Mouse (Mus musculus) left cerebral cortex, adult 2 months (tissue): ENCODE data around the gene Ankle2. TPM values are rescaled to one million over a fixed set of nuclear protein-coding genes. Genes with fewer than 3 reads are reported as not detected.
A peak's percentile ranks its signal among the peaks of the same experiment; 100 is the strongest.

ENCODE experiments used
- DNase-seq, 2 experiments: peaks; one replicate each; pipeline ENCODE4 v3.0.0; 2021 to 2022; ENCODE audit warnings: low spot score in 2 of 2, mixed read lengths in 1 of 2; ENCODE audit errors: extremely low spot score in 1 of 2
- H3K27ac ChIP-seq: fragments of 200-600 bp; 2 replicates; pipeline ENCODE4 v1.8.1; 2022
- H3K4me3 ChIP-seq: fragments of 200-600 bp; 2 replicates; pipeline ENCODE4 v1.8.1; 2022
- CTCF ChIP-seq: fragments of 200-600 bp; IDR thresholded peaks from 2 replicates; pipeline ENCODE4 v1.8.1; 2022; ENCODE audit warnings: antibody characterized with exemption, mild to moderate bottlenecking, moderate library complexity
- intact Hi-C: fragments of 180-260 bp; cut with DNase I; formaldehyde crosslinking; loops from one replicate; pipeline ENCODE4 v1.15.1; 2025
- total RNA-seq, 2 experiments: library from RNA; stranded (reverse); gene quantifications; 2 replicates each; pipeline ENCODE4 v1.2.3; 2021

Gene Ankle2
- total RNA-seq, 2 experiments from 2014 or later: 35.0 to 43.6 TPM

DNA sequence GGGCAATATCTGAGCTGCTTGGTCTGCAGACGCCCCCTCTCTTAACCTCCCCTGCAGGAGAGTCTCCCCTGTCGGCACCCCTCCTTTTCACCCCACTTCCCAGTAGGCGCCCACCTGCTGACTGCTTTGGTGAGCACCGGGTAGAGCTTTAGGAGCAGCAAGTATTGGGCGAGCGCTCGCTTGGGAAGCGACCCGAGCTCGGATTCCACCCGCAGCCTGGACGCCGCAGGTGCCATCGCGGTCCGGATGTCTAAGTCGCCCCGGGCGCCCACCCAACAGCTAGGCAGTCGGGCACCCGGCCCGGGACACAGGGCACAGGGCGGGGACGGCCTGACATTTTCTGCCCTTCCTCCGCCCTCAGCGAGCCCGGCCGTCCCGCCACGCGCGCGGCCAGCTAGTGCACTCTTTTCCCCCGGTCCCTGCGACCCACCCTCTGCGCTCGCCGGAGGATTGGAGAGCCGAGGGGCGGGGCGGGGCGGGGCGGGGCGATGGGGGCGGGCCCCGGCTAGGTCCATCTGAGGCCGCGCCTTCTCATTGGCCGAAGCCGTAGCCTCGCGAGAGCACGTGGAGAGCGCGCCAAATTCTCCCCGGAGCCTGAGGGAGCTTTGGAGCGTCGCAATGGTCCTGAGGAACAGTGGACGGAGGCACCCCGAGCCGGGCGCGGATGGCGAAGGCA is 55.1 kb downstream of the Ankle2 start, which contains the start of the genes Pxmp2 and Pole:
Gene Pxmp2, minus strand, starts transcription at position 417 of the 676 bp plus-strand sequence.
Gene Pole, plus strand, starts transcription at position 537 of the 676 bp plus-strand sequence.
- intact Hi-C loops: loop anchor here (2.0 kb wide), 1 partner anchor 53 kb away; no protein-coding TSS in a partner anchor
- peak within 1 kb of the TSS; percentile 74 for H3K4me3 ChIP-seq
- DNase-seq: peak; percentile 80 to 82
- TF ChIP-seq CTCF: no peak
- H3K27ac ChIP-seq: peak within 1 kb of the TSS; percentile 32; the same call in 1 of the 2 replicates

DNA sequence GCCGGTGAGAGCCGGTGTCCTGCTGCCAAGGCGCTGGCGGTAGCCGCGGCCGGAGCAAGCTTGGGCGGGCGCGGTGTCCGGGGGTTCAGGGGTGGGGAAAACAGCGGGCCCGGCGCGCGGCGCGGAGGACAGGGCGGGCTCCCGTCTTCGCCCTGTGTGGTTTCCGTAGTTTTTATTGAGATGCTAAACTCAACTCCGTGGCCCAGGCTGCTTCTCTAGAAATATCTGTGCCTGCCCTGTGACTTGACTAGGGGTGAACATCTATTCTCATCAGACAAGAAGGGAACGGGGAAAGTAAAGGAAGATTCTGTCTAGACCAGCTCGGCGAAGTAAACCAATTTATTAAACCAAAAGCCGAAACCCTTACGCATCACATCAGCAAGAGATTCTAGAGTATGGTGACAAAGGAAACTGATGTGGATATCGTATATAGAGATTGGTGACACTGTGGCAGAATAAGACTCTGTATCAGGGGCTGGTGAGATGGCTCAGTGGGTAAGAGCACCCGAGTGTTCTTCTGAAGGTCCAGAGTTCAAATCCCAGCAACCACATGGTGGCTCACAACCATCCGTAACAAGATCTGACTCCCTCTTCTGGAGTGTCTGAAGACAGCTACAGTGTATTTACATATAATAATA is 55.8 kb downstream of the Ankle2 start:
- TF ChIP-seq CTCF: no peak
- DNase-seq: no peak
- Histone ChIP-seq H3K4me3 (peak overlapping the region; percentile 74), H3K27ac (no peak overlapping the region)
- intact Hi-C loops: no loop called here

DNA sequence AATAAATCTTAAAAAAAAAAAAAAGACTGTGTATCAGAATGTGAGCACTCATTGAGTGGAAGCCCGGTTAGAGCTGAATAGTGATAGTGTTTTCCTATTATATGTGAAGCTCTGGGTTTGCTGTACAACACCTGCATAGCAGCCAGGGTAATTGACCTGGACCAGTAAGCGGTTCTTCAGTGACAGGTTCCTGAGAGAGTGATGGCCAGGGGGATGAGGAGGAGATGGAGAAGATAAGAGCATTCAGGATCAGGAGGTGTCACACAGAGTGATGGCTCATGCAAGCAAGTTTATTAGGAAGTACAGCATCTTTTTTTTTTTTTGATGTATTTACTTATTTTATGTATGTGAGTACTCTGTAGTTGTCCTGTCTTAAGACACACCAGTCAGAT is 56.3 kb downstream of the Ankle2 start:
- DNase-seq: no peak
- no peak overlapping the region for H3K27ac ChIP-seq
- H3K4me3 ChIP-seq: no peak overlapping the region
- intact Hi-C loops: no loop called here
- TF ChIP-seq CTCF: no peak

DNA sequence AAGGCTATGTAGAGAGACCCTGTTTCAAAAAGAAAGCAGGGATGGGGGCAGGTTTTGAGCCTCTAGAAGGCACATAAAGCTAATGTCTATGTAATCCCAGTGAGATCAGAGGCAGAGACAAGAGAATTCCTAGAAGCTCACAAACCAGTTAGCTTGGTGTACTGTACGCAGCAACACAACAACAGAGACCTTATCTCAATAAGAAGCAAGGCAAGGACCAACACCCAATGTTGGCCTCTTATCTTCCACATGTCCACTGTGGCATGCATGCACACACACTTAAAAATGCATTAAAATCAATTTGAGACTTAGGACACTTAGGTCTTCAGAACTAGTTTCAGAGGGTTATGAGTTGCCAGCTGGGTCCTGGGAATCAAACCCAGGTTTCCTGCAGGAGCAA is 60.8 kb downstream of the Ankle2 start:
- H3K4me3 ChIP-seq: no peak overlapping the region
- intact Hi-C loops: no loop called here
- H3K27ac ChIP-seq: no peak overlapping the region
- no peak for DNase-seq
- no peak for TF ChIP-seq CTCF

DNA sequence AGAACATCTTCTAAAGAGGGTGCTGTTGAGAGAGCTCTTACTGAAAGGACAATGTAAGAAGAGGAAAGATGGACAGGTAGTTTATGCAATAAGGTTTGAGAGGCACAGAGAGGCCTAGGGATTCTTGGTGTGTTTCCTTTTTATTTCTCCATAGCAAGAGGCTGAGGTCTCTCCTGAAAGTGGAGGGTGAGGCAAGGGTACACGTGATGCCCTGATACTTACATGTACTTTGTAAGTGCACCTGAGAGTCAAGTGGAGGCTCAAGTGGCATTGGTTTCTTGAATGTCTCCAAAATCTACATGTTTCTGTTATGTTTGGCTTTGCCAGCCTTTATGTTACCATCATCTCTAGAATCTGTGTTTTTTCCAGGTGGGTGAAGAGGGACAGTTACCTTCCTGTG is 65.8 kb downstream of the Ankle2 start:
- no peak for DNase-seq
- H3K4me3 ChIP-seq: no peak overlapping the region
- TF ChIP-seq CTCF: no peak
- no peak overlapping the region for H3K27ac ChIP-seq
- intact Hi-C loops: no loop called here

DNA sequence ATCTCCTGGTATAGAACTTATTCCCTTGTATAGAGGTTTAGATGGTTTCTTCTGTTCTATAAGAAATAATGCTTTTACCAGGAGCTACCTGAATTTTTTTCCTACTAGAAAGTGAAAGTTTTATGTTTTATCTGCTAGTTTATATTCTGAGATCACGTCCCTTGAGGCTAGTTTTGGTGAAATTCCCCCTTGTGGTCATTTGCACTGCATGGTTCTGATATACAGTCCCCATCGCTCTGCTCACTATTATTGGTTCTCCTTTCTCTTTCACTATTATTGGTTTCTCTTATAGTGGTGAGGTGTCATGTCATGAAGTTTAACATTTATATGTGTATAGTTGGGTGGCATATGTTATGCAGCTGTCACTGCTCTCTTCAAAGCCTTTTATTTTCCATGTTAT is 69.8 kb downstream of the Ankle2 start:
- H3K27ac ChIP-seq: no peak overlapping the region
- DNase-seq: no peak
- no peak for TF ChIP-seq CTCF
- intact Hi-C loops: no loop called here
- H3K4me3 ChIP-seq: no peak overlapping the region

Other genes with a start within 250 kb of the Ankle2 start
- gene Zfp932, start 234.5 kb upstream of the Ankle2 start, total RNA-seq: 10 to 100 TPM; 50.7 to 57.5 TPM
- gene Gm17655, start 158.5 kb upstream of the Ankle2 start, total RNA-seq: 10 to 100 TPM in 1 of 2 experiments, 1 to 10 TPM in 1; 9.3 to 10.0 TPM
- under 1 TPM; 0.42 to 0.59 TPM for gene Gm35315, start 136.6 kb upstream of the Ankle2 start, total RNA-seq
- gene Plcxd1, start 131.0 kb upstream of the Ankle2 start, total RNA-seq: 1 to 10 TPM; 9.3 to 9.5 TPM
- 100 to 1,000 TPM; 107 to 108 TPM for gene Gtpbp6, start 122.8 kb upstream of the Ankle2 start, total RNA-seq
- gene Zfp605, start 120.9 kb upstream of the Ankle2 start, total RNA-seq: 10 to 100 TPM; 15.9 to 16.7 TPM
- 10 to 100 TPM; 55.5 to 58.0 TPM for gene Chfr, start 95.2 kb upstream of the Ankle2 start, total RNA-seq
- 10 to 100 TPM; 47.0 to 49.3 TPM for gene Golga3, start 54.3 kb upstream of the Ankle2 start, total RNA-seq
- 10 to 100 TPM; 58.9 to 60.0 TPM for gene Pgam5, start 38.9 kb downstream of the Ankle2 start, total RNA-seq
- gene Pxmp2, start 55.2 kb downstream of the Ankle2 start, total RNA-seq: 1 to 10 TPM; 7.8 to 8.3 TPM
- 1 to 10 TPM in 1 of 2 experiments, under 1 TPM in 1; 0.98 to 1.5 TPM for gene Pole, start 55.3 kb downstream of the Ankle2 start, total RNA-seq
- under 1 TPM in 1 of 2 experiments, not detected in 1; 0.26 TPM for gene P2rx2, start 112.2 kb downstream of the Ankle2 start, total RNA-seq
- not detected for gene Lrcol1, start 113.7 kb downstream of the Ankle2 start, total RNA-seq
- gene Fbrsl1, start 217.5 kb downstream of the Ankle2 start, total RNA-seq: 10 to 100 TPM; 78.1 to 79.8 TPM